Mouse (Mus musculus) left cerebral cortex, adult 9 months (tissue): Measurements from ENCODE around the gene Macf1.
A peak's percentile ranks its signal among the peaks of the same experiment; 100 is the strongest.
"Not testable (repeated sequence)": the region's sequence is repeated elsewhere in the genome, so short reads cannot be mapped to it uniquely, and the experiment has no call there.

Experiments
- DNase-seq, 2 experiments: peaks; one replicate each; pipeline ENCODE4 v3.0.0; 2022; ENCODE audit warnings: low spot score in 2 of 2

The Macf1 gene

DNA sequence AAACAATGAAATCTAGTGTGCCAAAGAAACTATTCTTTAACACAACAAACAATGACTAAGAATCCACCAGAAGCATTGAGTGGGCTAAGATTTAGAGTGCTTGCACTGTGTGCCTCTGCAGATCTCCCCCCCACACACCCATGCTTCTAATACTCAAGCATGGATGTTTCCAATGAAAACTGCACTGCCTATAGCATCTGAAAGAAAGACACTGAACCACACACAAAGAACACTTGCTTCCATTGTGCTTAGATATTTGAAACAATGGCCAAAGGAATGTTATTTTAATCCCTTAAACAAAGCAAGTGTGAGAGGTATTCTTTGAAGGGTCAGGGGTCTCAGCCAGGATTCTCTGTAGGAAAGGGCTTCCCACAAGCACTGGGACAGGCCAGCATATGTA is 140.5 kb downstream of the Macf1 start:
- no peak for DNase-seq

DNA sequence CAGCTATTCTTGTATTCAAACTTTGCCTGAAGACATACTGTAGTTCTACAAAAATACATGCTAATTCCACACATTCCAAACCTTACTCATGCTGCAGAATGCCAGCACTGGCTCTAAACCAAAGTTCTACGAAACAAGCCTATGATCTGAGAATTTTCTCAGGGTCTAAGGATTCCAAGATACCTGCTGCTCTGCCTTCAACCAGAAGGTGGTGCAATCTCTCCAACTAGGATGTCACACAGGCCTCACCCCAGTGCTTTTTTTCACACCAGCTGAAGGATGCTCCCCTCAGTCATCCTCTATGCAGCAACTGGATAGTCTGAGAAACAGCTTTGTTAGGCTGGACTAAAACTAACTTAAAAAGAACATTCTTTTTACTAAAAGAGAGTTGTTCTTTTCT is 148.9 kb downstream of the Macf1 start:
- DNase-seq: peak; percentile 42 to 90

DNA sequence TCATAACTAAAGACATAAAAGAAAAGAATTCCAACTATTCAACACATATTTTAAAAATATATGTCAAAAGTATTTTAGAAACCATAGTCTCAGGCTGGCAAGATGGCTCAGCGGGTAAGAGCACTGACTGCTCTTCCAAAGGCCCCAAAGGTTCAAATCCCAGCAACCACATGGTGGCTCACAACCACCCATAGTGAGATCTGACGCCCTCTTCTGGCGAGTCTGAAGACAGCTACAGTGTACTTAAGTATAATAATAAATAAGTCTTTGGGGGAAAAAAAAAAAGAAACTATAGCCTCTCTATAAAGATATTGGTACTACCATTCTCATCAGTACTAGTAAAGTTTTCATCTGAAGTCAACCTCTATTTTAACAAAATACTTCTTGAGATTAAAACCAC is 152.2 kb downstream of the Macf1 start:
- no peak for DNase-seq

DNA sequence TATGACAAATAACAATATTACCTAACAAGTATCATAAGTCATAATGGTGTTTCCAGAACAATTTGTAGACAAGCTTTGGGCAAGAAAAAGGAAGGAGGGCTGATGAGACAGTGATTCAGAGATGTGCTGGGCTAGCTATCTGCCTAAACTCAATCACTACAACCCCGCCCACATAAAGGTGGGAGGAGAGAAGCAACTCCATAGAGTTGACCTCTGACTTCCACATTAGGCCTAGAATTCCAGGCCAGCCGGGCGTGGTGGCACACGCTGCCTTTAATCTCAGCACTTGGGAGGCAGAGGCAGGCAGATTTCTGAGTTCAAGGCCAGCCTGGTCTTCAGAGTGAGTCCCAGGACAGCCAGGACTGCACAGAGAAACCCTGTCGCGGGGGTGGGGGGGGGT is 153.2 kb downstream of the Macf1 start:
- no peak for DNase-seq

DNA sequence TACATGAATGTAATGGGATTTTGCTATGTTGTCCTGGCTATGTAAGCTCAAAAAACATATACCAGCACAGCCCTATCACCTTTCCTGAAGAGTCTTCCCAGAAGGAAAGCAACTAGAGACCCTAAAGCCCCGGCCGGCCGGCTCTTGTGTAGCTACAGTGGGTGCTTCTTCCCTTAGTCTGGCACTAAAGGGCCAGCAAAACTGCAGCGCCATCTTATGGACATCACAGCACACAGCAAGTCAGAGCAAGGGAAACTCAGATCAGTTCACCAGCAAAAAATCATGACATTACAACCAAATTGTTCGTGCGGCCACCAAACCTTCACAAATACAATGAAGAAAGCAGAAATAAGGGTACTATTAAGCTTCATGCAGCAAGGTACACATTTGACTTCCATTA is 154.9 kb downstream of the Macf1 start:
- DNase-seq: peak in 1 of 2 experiments; percentile 26

DNA sequence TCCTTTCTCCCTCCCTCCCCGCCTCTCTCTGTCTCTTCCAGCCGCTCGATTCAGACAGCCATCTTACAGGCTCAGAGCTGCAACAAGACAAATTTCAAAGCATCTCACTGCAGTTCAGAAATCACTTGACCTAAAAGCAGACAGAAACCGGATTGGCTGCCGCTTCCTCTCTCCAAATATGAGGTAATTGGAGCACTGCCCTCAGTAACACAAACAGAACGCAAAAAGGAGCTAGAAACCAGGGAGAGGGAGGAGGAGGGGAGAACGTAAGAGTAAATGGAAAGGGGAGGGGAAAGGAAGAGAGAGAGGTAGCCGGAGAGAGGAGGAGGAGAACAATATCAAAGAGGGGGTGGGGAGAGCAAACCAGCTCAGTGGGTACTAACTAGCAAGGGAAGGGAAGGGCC is 156.6 kb downstream of the Macf1 start:
- peak; percentile 42 to 58 for DNase-seq

DNA sequence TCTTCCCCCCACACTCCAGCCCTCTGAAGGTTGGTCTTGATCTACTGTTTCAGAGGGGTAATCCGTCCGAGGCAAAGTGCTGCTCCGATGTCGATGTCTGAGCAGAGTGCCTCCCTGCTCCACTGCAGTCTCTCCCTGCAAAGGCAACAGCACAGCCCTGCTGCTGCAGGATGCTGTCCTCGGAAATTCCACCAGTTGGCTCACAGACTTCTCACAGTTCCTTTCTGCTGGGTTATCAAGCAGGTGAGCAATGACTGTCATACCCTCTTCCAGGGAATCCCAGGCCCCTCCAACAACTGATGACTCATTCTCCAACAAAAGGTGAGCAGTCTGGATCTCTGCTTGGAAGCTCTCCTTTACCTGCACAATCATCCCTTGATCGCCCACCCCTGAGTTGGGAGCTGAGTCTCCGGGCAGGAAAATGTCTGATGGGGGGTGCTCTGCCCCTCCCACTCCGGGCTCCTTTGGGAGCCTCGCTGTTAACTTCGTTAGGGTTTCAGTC is 157.3 kb downstream of the Macf1 start:
- peak in 1 of 2 experiments; percentile 33 for DNase-seq

DNA sequence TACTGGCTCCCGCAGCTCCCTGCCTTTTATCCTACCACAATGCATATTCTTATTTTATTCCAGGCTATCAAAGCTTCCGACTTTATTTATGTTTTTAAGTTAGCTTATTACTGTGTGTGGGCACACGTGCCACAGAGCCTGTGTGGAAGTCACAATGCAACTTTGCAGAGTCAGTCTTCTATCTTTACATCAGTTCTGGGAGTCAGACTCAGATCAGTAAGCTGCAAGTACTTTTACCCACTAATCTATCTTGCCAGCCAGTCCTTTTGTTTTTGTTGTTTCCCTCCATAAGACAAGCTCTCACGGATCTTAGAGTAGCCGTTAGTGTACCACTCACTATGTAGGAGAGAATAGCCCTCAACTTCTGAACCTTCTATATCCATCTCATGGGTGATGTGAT is 159.4 kb downstream of the Macf1 start:
- DNase-seq: no peak

DNA sequence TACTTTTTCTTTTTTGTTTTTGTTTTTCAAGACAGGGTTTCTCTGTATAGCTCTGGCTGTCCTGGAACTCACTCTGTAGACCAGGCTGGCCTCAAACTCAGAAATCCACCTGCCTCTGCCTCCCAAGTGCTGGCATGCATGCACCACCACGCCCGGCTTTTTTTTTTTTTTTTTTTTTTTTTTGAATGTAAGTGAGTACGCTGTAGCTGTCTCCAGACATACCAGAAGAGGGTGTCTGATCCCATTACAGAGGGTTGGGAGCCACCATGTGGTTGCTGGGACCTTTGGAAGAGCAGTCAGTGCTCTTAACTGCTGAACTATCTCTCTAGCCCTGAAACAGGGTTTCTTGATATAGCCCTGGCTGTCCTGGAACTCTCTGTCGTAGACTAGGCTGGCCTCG is 164.0 kb downstream of the Macf1 start:
- not testable (repeated sequence) for DNase-seq

DNA sequence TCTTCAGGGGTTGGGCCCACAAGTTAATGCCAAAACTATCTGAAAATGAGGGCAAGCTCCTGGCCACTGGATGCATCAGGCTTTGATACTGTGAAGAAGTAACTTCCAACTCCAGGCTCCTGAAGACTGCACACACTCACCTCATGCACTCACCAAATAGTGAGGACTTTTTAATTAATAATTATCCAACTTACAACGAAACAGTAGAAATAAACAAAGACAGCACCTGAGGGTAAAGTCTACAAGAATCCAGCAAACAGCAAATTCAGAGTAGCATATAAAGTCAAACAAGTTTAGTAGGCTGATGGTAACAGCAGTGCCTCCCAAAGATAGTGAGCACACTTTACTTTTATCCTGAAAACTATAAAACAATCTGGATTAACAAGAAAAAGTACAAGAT is 168.5 kb downstream of the Macf1 start:
- no peak for DNase-seq

DNA sequence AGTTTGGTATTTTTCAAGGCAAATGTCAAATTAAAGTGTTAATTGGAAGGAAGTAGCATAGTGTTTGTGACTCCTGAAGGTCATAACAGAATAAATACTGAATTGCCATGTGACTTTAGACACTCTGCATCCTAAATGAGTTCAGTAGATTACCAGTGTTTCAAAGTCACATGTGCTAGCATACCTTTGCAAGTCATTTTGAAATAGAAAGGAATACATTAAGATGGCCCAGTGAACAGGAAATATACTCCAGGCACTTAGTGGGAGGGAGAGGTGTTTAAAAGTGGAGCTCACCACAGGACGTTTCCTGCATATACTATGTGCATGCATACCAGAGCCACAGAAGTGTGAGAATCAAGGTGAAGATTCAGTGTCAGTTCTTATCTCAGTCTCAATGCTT is 174.0 kb downstream of the Macf1 start:
- no peak for DNase-seq

DNA sequence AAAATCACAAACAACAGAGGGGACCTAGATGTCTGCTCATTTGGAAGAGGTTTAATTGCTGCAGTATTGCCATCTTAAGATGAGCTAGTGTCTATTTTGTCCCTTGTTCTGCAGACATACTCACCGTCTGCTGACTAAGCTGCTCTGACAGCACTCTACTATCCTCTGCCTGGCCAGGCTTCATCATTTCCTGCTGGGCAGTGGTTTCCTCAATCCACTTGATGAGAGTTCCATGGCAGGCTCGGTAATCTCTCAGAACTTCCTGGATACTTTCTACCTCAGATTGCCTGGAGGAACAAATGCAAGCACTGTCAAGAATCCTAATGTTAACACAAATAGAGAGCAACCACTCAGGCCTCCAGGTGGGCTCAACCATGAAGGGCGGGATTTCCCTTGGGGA is 195.1 kb downstream of the Macf1 start:
- no peak for DNase-seq

DNA sequence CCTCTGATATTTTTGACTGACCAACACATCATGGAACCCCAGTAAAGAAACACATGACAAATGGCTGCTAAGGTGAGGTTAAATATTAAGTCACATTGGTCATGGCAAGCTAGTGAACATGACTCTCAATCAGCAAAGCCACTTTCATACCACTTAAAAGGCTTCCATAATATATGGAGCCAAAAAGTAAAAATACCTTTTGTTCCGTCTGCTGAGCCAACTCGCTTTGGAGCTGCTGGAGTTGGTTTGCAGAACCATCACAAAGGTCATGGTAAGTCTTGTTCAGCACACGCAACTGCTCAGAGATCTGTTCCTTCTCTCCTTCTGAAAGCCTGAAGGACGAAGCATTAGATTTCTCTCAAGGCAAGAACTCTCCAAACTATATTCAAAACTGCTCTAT is 204.2 kb downstream of the Macf1 start:
- DNase-seq: no peak

DNA sequence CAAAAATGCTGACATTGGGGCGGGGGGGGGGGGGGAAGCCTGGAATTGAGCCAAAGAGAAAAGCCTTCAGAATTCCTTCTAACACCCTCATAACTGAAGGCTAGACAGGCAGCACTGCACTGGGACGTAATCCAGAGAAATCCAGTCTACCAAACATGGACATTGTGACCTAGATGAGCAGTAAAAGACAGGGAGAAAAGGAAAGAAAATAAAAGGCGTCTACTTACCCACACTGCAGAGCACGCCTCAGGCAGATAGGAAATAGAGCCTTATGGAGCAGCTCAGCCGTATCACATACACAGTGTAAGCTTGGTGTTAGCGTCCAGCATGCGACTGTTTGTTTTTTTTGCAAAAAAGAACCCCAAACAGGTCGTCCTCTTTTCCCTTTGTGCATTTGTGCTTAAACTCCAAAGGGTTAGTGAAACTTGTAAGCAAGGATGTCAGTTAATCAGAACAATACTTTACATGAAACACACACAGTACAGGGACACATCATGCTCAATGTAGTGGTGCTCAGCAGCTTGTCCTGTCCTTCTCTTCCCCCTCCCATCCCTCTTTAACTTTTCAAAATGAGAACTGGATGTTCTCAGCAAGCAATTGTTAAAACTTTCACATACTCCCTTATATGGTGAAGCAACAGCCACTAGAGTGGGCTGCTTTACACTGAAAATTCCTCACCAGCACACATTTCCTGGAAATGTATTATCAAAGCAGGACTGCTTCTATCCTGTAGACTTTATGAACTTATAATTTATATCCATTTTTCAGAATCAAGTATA is 205.3 kb downstream of the Macf1 start:
- DNase-seq: no peak

DNA sequence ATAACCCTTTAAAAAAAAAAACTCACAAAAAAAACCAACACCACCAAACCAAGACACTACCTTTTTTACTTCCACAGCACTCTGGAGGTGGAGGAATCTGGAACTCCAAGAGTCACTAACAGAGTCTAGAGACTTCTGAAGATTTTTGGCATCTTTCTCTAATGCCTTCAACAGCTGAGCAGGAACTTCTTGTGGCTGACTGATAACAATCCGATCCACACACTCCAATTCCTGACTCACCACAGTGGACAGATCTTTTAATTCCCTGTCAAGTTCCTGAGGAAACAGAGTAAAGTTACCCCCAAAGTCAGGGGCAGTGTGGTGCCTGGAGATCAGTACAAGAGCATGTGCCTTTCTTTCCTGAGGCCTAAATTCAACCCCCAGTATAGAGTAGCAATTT is 218.4 kb downstream of the Macf1 start:
- no peak for DNase-seq

DNA sequence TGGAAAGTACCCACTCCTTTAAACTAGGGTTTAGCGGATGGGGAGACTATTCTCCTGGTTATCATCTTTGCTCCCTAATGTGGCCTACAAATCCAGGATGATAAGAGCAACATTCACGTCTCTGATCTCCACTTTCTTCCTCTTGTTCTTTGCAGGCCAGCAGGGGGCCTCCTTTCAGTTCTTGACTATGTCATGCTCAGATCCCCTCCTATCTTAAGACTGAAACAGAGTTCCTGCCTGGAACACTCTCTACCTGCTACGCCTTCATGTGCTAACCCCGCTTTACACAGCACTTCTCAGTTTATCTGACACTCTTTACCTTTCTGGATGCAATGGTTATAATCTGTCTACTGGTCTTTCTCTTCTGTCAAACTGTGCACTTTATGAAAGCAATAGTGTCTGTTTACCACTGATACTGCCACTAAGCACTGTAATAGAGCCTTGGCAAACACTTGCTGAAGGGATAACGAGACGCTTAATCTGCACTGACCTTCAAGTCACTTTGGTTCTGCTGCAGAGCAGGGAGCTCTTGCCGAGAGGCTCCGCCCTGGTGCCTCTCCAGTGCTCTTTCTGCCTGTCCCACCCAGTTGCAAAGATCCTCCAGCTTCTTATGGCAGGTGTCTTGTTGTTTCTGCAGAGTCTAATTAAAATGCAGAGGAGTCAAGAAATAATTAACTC is 223.4 kb downstream of the Macf1 start:
- DNase-seq: no peak

DNA sequence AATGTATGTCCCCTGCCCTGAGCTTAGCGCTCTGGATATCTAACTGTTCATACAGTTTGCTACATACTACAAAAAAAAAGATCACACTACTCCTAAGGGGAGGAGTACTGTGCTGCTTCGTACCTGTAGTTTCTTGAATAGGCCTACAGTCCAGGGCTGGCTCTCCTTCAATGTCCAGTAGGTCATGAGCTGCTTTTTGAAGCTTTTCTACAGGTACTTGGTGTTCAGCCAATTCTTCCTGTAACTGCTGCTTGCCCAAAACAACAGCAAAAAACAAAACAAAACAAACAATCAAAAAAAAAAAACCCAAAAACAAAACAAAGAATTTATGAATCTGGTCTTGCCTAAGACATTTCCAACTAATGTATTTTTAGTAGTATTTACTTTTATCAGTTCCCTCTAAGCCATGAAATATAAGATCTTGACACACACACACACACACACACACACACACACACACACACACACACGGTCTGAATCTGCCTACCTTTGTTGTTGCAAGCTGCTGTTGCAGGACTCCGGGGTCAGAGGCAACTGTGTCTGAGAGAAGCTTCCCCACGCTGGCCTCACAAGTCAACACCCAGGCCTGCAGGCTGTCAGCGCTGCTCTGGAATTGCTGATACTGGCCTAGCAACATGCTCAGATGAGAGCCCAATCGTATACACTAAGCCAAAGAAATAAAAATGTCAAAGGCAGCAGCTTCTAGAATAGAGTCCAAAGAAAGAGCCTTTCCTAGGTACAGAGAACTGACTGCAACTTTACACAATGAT is 229.1 kb downstream of the Macf1 start:
- no peak for DNase-seq

DNA sequence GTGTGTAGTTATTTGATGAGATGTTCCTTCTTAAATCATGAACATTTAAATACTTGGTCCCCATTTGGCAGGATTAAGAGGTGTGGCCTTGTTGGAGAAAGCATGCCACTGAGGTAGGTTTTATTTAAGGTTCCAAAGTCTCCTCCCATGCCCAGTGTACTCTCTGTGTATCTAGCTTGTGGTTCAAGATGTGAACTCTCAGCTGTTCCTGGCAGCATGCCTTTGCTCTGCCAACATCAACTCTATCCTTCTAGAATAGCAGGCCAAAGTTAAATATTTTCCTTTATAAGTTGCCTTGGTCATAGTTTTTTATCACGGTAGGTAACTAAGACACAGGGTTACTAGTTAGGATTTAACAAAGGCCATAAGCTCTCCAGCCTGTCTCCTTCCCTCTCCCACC is 230.4 kb downstream of the Macf1 start:
- no peak for DNase-seq

DNA sequence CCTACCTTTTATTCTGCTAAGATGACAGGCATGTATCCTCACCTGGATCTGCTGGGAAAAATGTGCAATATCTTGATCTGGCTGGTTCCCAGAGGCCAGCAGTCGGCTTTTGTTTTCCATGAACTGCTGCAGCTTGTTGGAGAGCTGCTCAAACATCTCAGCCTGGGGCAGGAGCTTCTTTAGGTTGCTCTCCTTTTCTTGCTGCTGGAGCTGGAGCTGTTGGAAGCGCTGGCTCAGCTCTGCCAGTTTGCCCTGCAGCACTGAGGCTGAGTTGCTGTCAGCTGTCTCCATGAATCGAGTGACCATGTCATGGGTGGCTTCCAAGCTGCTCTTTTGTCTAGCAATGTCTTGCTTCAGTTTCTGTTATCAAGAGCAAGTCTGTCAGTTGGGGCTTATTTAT is 232.2 kb downstream of the Macf1 start:
- no peak for DNase-seq

DNA sequence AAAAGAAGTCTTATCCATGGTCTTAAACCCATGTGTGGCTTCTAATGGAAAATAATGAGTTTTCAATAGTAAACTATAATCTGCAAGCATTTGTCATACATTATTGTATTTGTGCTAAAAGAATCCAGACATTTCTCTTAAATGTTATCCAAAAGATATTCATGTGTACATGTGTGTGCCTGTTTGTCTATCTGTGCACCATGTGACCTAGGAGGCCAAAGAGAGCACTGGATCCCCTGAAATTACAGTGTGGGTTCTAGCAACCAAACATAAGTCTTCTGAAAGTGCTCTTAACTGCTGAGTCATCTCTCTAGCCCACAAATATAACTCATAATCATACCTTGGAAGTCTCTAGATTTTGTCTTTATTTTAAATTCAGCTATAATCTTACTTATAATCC is 234.9 kb downstream of the Macf1 start:
- no peak for DNase-seq

DNA sequence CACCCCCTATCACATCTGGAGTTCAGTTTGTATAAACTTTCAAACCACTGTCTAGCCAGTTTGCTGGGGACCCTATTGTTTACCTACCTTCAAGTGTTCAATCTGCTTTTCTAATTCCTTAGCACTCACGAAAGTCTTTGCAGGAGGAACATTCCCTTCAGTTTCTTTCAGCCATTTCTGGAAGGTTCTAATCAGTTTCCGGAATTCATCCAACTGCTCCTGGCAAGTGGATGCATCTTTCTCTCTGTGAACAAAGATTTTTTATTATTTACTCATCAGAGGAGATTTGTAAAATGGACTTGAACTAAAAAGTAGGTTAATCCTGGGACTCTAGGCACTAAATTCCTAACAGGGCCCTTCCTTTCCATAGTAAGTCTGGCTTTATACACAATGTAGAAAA is 236.1 kb downstream of the Macf1 start:
- no peak for DNase-seq

DNA sequence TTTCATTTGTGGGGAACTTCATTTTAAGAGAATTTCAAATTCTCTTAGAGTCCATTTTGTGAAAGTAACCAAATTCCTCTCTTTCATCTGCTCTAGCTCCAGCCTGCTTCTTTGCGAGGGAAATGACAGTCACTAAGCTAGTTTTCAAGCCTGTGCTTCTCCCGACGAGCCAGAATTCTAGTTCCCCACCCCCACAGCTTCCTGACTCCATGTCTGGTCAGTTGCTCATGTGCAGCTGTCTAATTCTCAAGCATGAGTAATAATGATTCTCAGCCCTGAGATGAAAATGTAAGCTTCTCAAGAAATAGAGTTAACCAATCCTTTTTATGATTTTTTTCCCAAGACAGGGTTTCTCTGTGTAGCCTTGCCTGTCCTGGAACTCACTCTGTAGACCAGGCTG is 236.9 kb downstream of the Macf1 start:
- DNase-seq: no peak

DNA sequence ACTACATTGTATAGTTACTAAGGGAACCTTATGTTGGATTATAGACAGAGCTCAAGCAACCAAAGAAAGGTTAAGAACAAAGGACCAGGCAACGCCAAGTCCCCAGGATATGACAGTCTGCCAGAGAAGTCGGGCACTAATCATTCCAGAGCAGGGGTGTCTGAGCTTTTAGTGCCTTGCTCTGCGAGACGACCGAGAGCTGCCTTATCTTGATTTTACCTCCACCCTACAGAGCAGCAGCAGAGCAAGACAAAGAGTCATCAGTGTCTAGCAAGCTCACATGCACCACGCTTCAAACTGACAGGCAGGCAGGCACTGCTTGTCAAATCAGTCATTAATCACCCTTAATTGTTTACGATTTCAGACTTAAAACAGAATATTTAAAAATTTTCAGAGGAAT is 237.4 kb downstream of the Macf1 start:
- no peak for DNase-seq
